Mouse (Mus musculus) ovary, postnatal 10 days (tissue): ENCODE data around the gene Rreb1.
A peak's percentile ranks its signal among the peaks of the same experiment; 100 is the strongest.

Experiments
- DNase-seq: peaks from one replicate; pipeline ENCODE4 v3.0.0; 2022; ENCODE audit warnings: low spot score

Rreb1 gene

GRCm38 (mm10) chr13:37979506-37979905, 201.3 kb downstream of the Rreb1 start:
- no peak for DNase-seq

GRCm38 (mm10) chr13:37980346-37980745, 202.1 kb downstream of the Rreb1 start:
- DNase-seq = no peak

GRCm38 (mm10) chr13:37981063-37981462, 202.9 kb downstream of the Rreb1 start:
- DNase-seq = no peak

- no peak for DNase-seq
These were observed 208.0 kb downstream of the Rreb1 start for GRCm38 (mm10) chr13:37986166-37986565.

GRCm38 (mm10) chr13:37989701-37990100, 211.5 kb downstream of the Rreb1 start:
- DNase-seq = no peak

GRCm38 (mm10) chr13:37992638-37993371, 214.6 kb downstream of the Rreb1 start:
- DNase-seq = no peak

- no peak for DNase-seq
These were observed 215.1 kb downstream of the Rreb1 start for GRCm38 (mm10) chr13:37993376-37993703.

- peak; percentile 88 for DNase-seq
These were observed 215.7 kb downstream of the Rreb1 start, which contains the start of gene Ssr1 for GRCm38 (mm10) chr13:37993704-37994404. TSS of gene Ssr1 (minus strand) at chr13:37994217.

- no peak for DNase-seq
These were observed 216.2 kb downstream of the Rreb1 start for GRCm38 (mm10) chr13:37994405-37994749.

GRCm38 (mm10) chr13:37999713-38000112, 221.5 kb downstream of the Rreb1 start:
- no peak for DNase-seq
